Mouse (Mus musculus) fat pad, adult 2 months (tissue): ENCODE measurements at regions not wholly inside any gene's neighbourhood (a gene's known extent, or its start where the extent isn't known, plus 50 kb on each side); places are given as distances from the start of the nearest gene placed in this dataset.
"Not testable (repeated sequence)": the region's sequence is repeated elsewhere in the genome, so short reads cannot be mapped to it uniquely, and the experiment has no call there.

ENCODE experiments used
- DNase-seq: peaks from one replicate; pipeline ENCODE4 v3.0.0-alpha.2; 2011; ENCODE audit warnings: low read depth, low spot score; ENCODE audit errors: extremely low read depth

GRCm38 (mm10) chr15:43581246-43581645, 3447.1 kb downstream of the 9330182O14Rik start:
- DNase-seq = no peak

- no peak for DNase-seq
Measured at GRCm38 (mm10) chr15:43585751-43586150, 3451.6 kb downstream of the 9330182O14Rik start.

GRCm38 (mm10) chr15:43588021-43588420, 3453.9 kb downstream of the 9330182O14Rik start:
- DNase-seq = no peak

GRCm38 (mm10) chr15:43607700-43608099, 3473.5 kb downstream of the 9330182O14Rik start:
- no peak for DNase-seq

DNA sequence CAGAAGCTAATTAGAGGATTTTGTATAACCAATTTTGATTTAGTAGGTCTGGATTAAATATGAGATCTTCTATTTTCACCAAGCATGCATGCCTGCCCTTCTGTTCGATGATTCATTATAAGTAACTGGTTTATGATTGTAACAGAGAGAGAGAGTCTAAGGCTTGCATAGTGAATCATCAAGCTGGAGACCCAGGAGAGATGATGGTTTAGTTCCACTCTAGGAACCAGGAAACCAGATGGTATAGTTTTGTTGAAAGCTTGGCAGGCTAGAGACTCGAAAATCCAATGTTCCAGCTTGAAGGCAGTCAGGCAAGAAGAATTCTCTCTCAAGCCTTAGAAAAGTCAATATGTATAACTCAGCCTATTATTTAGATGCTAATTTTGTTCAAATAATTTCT, 3475.7 kb downstream of the 9330182O14Rik start:
- DNase-seq = no peak

- DNase-seq = no peak
Measured at GRCm38 (mm10) chr15:43614004-43614661, 3480.0 kb downstream of the 9330182O14Rik start.

DNA sequence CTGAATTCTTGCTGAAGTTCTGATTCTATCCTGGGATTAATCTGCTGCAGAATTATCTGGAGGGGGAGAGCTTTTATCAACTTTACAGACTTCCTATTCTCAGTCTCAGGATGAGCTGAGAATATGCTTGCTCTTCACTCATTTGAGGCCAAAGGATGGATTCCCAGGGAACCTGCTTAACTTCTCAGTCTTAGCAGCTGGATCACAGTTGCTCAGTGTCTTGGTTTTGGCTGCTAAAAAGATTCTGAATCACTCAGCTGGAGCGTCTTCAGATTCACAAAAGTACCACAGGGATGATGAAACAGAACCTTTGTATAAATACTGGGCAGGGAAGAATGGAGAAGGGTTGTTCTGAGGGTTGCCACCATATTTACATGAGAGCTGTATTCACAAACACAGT, 3481.6 kb downstream of the 9330182O14Rik start:
- no peak for DNase-seq

DNA sequence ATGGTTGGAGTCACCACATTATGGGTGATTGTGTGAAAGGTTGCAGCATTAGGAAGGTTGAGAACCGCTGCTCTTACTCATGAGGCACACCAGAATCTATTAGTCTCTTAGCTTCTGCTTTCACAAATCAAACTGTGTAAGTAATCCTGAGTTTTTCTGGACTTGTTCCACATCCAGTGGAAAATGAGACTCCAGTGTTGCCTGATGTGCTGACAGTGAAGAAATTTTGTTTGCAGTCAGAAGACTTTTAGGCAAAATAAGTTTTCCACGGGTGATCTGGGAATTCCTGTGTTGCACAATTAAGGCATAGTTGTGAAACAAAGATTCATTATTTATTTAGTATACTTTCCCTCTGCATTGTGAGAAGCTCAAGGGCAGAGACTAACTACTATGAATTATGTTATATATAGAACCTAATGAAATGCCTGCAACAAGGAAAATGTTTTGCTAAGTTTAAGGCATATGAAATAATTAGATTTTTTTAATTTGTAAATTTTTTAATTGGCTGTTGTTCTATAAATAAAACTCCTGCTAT, 3490.3 kb downstream of the 9330182O14Rik start:
- DNase-seq = no peak

- DNase-seq = no peak
Measured at GRCm38 (mm10) chr15:43625021-43625510, 3490.9 kb downstream of the 9330182O14Rik start.

DNA sequence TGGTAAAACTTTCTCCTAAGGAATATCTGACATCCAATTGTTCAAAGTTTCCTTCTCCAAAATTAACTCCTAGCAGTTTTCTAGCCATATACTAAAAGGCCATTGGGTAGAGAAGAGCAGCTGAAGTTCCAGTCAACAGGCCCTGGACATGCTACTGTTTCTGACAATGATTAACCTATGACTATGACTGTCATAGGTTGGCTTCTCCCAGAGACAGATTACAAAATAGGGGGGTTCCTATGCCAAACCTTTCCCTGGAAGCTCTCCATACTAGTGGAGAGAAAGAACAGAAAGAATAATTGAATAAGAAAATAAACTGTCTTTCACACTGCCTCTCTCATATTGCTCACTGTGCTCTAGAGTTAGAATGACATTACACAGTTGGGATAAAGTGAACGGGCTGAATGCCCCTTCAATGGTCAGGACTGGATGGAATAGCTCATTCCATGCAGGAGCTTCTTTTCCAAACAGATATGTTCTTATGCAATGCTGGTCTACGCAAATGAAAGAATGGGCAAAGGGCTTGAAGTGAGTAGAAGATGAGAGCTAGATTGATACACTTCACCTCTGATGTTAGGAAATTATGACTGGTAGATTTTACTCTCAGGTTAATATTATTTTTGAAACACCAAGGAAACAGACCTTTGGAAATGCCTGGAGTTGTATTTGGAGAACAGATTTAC, 3516.8 kb downstream of the 9330182O14Rik start:
- DNase-seq = no peak

GRCm38 (mm10) chr15:43663648-43664047, 3529.5 kb downstream of the 9330182O14Rik start:
- DNase-seq = no peak

DNA sequence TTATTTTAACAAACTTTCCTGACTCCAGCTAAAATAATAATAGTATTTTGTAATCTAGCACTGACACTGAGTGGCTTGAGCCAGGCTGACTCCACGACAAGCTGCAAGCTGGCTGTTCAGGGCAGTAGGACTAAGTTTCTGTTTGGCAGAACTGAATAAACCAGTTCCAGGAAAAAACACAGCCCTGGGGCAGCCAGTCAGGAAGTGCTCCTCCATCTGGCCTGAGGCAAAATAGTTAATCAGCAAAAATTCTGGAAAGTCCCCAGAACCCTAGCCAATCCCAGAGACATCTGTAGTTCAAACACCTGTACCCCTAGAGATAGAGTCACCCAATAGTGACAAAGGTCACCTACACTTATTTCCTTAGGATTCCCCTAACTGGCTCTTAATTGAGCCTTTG, 3544.7 kb downstream of the 9330182O14Rik start:
- DNase-seq = no peak

DNA sequence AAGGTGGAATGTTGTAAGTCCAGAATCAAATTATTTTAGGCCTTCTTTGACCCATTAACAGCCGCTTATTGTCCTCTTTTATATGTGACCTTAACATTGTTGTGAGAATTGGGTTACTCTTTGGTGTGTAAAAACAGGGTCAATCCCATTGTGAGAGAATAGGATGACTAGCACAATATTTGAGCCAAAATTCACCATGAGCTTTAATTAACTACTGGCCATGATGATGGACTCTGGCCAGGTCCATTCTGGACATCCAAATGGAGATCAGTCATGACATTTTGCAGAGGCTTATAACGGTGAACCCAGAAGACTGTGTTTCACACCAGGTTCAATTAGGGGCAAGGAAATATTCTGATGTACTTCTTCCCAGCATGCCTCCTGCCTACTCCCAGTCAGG, 3548.0 kb downstream of the 9330182O14Rik start:
- no peak for DNase-seq

DNA sequence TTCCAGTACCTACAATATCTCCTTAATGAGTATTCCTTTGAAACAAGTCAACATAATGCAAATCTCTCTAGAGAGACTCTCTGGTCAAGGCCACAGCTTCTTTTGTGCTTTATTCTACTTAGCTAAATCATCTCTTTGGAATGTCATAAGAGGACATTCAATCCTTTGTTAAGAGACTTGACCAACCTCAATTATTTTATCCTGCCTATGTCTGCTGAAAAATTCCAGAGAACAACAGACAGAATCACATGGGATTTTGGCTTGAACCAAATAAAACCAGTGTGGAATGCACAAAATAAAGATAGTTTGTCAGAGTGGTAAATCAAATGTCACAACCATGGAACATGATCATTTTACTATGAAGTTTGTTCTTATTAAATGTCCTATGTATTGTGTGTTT, 3557.8 kb downstream of the 9330182O14Rik start:
- not testable (repeated sequence) for DNase-seq

- DNase-seq = no peak
Measured at GRCm38 (mm10) chr15:43695451-43695850, 3561.3 kb downstream of the 9330182O14Rik start.

DNA sequence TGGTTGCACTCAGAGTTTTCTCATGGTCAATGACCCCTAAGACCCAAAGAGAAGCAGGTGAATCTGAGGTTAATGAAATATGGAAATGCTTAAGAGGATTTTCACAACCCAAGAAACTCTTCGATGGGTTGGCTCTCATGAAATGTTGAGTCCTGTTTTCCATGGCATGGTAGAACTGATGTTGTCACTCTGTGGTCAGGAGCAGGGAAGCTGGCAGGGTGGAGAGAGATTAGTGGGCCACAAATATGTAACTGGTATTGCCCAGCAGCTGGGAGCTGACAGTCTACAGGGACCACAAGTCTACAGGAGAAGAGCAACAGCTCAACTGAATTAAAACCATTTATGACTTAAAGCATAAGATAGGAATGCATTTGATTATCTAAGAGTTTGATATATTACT, 3582.9 kb downstream of the 9330182O14Rik start:
- no peak for DNase-seq

DNA sequence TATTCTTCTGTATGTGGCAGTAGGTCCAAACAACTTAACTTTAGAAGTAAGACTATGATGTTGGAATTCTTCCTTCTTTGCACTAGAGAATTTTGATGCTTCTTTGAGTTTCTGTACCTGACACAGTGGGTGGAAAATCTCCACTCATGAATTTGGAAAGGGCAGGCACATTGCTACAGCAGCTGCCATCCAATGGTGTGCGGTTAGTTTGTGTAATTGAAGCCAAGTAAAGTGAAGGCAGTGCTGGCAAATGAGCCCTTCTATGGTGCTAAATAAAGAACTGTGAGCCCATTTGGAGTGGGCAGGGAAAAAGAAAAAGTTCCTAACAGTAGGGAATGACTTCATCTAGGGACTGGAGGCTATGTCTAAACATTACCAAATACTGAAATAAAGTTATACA, 3583.4 kb downstream of the 9330182O14Rik start:
- no peak for DNase-seq

- DNase-seq = no peak
Measured at GRCm38 (mm10) chr15:43720916-43721315, 3586.8 kb downstream of the 9330182O14Rik start.

DNA sequence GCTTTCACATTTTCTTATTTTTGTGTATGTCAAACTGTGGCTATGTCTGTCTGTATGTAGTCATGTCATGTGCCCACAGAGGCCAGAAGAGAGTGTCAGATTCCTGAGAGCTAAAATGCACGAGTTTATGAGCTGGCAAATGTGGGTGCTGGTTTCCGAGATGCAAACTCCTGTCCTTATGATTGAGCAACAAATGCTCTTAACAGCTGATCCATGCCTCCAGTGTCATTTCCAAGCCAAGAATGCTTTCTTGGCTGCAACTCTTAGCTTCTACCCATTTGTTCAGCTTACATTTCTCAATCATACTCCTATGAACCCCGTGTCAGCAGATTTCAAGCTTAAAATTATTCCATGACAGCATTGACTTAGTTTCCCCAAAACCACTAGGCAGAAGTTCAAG, 3601.5 kb downstream of the 9330182O14Rik start:
- peak; percentile 2 for DNase-seq

- no peak for DNase-seq
Measured at GRCm38 (mm10) chr15:43758256-43758655, 3624.1 kb downstream of the 9330182O14Rik start.

- DNase-seq = no peak
Measured at GRCm38 (mm10) chr15:43764606-43765005, 3630.4 kb downstream of the 9330182O14Rik start.

DNA sequence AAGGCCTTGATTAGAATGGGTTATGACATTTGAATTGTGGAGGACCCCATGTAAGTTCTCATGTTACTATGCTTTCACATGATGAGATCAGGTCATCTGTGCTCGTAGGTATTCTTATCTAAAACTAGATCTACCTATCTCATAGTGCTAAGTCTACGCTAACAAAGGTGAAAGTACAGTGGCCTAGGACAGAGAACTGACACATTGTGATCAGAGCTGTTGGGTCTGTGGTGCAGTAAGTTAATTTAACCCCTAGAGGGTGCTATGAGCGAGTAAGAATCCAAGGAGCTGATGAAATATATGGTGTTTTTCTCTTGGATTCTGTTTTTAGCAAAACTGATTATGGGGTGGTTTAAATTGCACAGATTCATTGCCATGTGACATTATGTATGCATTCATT, 3638.6 kb downstream of the 9330182O14Rik start:
- no peak for DNase-seq
